Mouse (Mus musculus): ENCODE results near the gene Rassf3. TPM values are rescaled to one million over a fixed set of nuclear protein-coding genes. Genes with fewer than 3 reads are reported as not detected.

Rassf3 gene
- polyA plus RNA-seq, 1 experiment from 2014 or later, result 16.4 TPM

GRCm38 (mm10) chr10:121391901-121392300 lies 84.2 kb downstream of the Rassf3 start:
- Histone ChIP-seq H3K27ac (ENCODE audit: low read depth) (no peak overlapping the region), H3K27me3 (ENCODE audit: insufficient read depth, low read length) (no peaks in the 10 kb centered on the region), H3K4me1 (ENCODE audit: insufficient read depth) (no peaks in the 10 kb centered on the region), H3K9me3 (ENCODE audit: low read length) (no peaks in the 10 kb centered on the region), H3K4me3 (ENCODE audit: low read depth, low read length) (no peak overlapping the region), H3K9ac (replicated peaks) (no peak overlapping the region), H3K4me2 (ENCODE audit: low read depth, low read length) (no peak overlapping the region), H3K36me3 (replicated peaks; ENCODE audit: insufficient read depth, low read length) (peaks cover 78% of the 10 kb centered on the region)
- DNase-seq (no peak), ATAC-seq (no peak)
- 92% methylated on average over 8 of the region's 8 CpGs for WGBS (ENCODE audit: insufficient replicate concordance)
- TF ChIP-seq CTCF (IDR thresholded peaks at IDR 0.05; ENCODE audit: low read depth) (no peak), EP300 (IDR thresholded peaks at IDR 0.05; ENCODE audit: low read depth) (no peak)

GRCm38 (mm10) chr10:121390602-121391001 lies 85.5 kb downstream of the Rassf3 start:
- Histone ChIP-seq H3K9me3 (ENCODE audit: low read length) (no peaks in the 10 kb centered on the region), H3K27me3 (ENCODE audit: insufficient read depth, low read length) (no peaks in the 10 kb centered on the region), H3K9ac (replicated peaks) (no peak overlapping the region), H3K36me3 (replicated peaks; ENCODE audit: insufficient read depth, low read length) (peaks cover 74% of the 10 kb centered on the region), H3K4me1 (ENCODE audit: insufficient read depth) (no peaks in the 10 kb centered on the region), H3K4me3 (ENCODE audit: low read depth, low read length) (no peak overlapping the region), H3K27ac (ENCODE audit: low read depth) (no peak overlapping the region), H3K4me2 (ENCODE audit: low read depth, low read length) (no peak overlapping the region)
- DNase-seq, result no peak
- ATAC-seq, result no peak
- TF ChIP-seq EP300 (IDR thresholded peaks at IDR 0.05; ENCODE audit: low read depth) (no peak), CTCF (IDR thresholded peaks at IDR 0.05; ENCODE audit: low read depth) (no peak)
- WGBS (ENCODE audit: insufficient replicate concordance), result 81% methylated on average over 10 of the region's 10 CpGs

GRCm38 (mm10) chr10:121386347-121386746 lies 89.8 kb downstream of the Rassf3 start:
- no peaks in the 10 kb centered on the region for H3K9me3 ChIP-seq (ENCODE audit: low read length)
- WGBS (ENCODE audit: insufficient replicate concordance), result 73% methylated on average over 9 of the region's 9 CpGs
- TF ChIP-seq CTCF (IDR thresholded peaks at IDR 0.05; ENCODE audit: low read depth) (no peak), EP300 (IDR thresholded peaks at IDR 0.05; ENCODE audit: low read depth) (no peak)
- ATAC-seq, result no peak
- no peak overlapping the region for H3K4me3 ChIP-seq (ENCODE audit: low read depth, low read length)
- no peak overlapping the region for H3K4me2 ChIP-seq (ENCODE audit: low read depth, low read length)
- no peaks in the 10 kb centered on the region for H3K27me3 ChIP-seq (ENCODE audit: insufficient read depth, low read length)
- H3K9ac ChIP-seq (replicated peaks), result no peak overlapping the region
- H3K27ac ChIP-seq (ENCODE audit: low read depth), result no peak overlapping the region
- H3K4me1 ChIP-seq (ENCODE audit: insufficient read depth), result no peaks in the 10 kb centered on the region
- no peak for DNase-seq
- H3K36me3 ChIP-seq (replicated peaks; ENCODE audit: insufficient read depth, low read length), result peaks cover 63% of the 10 kb centered on the region

GRCm38 (mm10) chr10:121385695-121386094 lies 90.5 kb downstream of the Rassf3 start:
- no peak for ATAC-seq
- WGBS (ENCODE audit: insufficient replicate concordance), result 87% methylated on average over 6 of the region's 6 CpGs

GRCm38 (mm10) chr10:121384710-121385109 lies 91.4 kb downstream of the Rassf3 start:
- no peak overlapping the region for H3K4me3 ChIP-seq (ENCODE audit: low read depth, low read length)
- no peaks in the 10 kb centered on the region for H3K27me3 ChIP-seq (ENCODE audit: insufficient read depth, low read length)
- peaks cover 64% of the 10 kb centered on the region for H3K36me3 ChIP-seq (replicated peaks; ENCODE audit: insufficient read depth, low read length)
- no peaks in the 10 kb centered on the region for H3K4me1 ChIP-seq (ENCODE audit: insufficient read depth)
- H3K9ac ChIP-seq (replicated peaks), result no peak overlapping the region
- ATAC-seq, result no peak
- 83% methylated on average over 13 of the region's 13 CpGs for WGBS (ENCODE audit: insufficient replicate concordance)
- TF ChIP-seq EP300 (IDR thresholded peaks at IDR 0.05; ENCODE audit: low read depth) (no peak), CTCF (IDR thresholded peaks at IDR 0.05; ENCODE audit: low read depth) (no peak)
- no peaks in the 10 kb centered on the region for H3K9me3 ChIP-seq (ENCODE audit: low read length)
- no peak overlapping the region for H3K27ac ChIP-seq (ENCODE audit: low read depth)
- DNase-seq, result no peak
- no peak overlapping the region for H3K4me2 ChIP-seq (ENCODE audit: low read depth, low read length)

More at GRCm38 (mm10) chr10:121385695-121386094, 90.5 kb downstream of the Rassf3 start:
- H3K27ac ChIP-seq (ENCODE audit: low read depth), result no peak overlapping the region
- no peak overlapping the region for H3K9ac ChIP-seq (replicated peaks)
- DNase-seq, result no peak
- no peak overlapping the region for H3K4me2 ChIP-seq (ENCODE audit: low read depth, low read length)
- no peak overlapping the region for H3K4me3 ChIP-seq (ENCODE audit: low read depth, low read length)
- no peaks in the 10 kb centered on the region for H3K27me3 ChIP-seq (ENCODE audit: insufficient read depth, low read length)
- no peaks in the 10 kb centered on the region for H3K9me3 ChIP-seq (ENCODE audit: low read length)
- H3K4me1 ChIP-seq (ENCODE audit: insufficient read depth), result no peaks in the 10 kb centered on the region
- H3K36me3 ChIP-seq (replicated peaks; ENCODE audit: insufficient read depth, low read length), result peaks cover 62% of the 10 kb centered on the region
- TF ChIP-seq CTCF (IDR thresholded peaks at IDR 0.05; ENCODE audit: low read depth) (no peak), EP300 (IDR thresholded peaks at IDR 0.05; ENCODE audit: low read depth) (no peak)

GRCm38 (mm10) chr10:121381280-121381679 lies 94.9 kb downstream of the Rassf3 start:
- Histone ChIP-seq H3K36me3 (replicated peaks; ENCODE audit: insufficient read depth, low read length) (peaks cover 68% of the 10 kb centered on the region), H3K27ac (ENCODE audit: low read depth) (no peak overlapping the region), H3K4me1 (ENCODE audit: insufficient read depth) (no peaks in the 10 kb centered on the region), H3K9ac (replicated peaks) (no peak overlapping the region), H3K4me2 (ENCODE audit: low read depth, low read length) (no peak overlapping the region), H3K27me3 (ENCODE audit: insufficient read depth, low read length) (no peaks in the 10 kb centered on the region), H3K4me3 (ENCODE audit: low read depth, low read length) (no peak overlapping the region), H3K9me3 (ENCODE audit: low read length) (no peaks in the 10 kb centered on the region)
- TF ChIP-seq CTCF (IDR thresholded peaks at IDR 0.05; ENCODE audit: low read depth) (no peak), EP300 (IDR thresholded peaks at IDR 0.05; ENCODE audit: low read depth) (no peak)
- ATAC-seq (no peak), DNase-seq (no peak)
- WGBS (ENCODE audit: insufficient replicate concordance), result 87% methylated on average over 18 of the region's 18 CpGs

GRCm38 (mm10) chr10:121379387-121379786 lies 96.8 kb downstream of the Rassf3 start:
- H3K4me2 ChIP-seq (ENCODE audit: low read depth, low read length), result no peak overlapping the region
- H3K9ac ChIP-seq (replicated peaks), result no peak overlapping the region
- H3K36me3 ChIP-seq (replicated peaks; ENCODE audit: insufficient read depth, low read length), result peaks cover 66% of the 10 kb centered on the region
- no peak overlapping the region for H3K27ac ChIP-seq (ENCODE audit: low read depth)
- no peaks in the 10 kb centered on the region for H3K9me3 ChIP-seq (ENCODE audit: low read length)
- WGBS (ENCODE audit: insufficient replicate concordance), result 99% methylated on average over 3 of the region's 3 CpGs
- no peak for ATAC-seq
- no peaks in the 10 kb centered on the region for H3K27me3 ChIP-seq (ENCODE audit: insufficient read depth, low read length)
- DNase-seq, result no peak
- TF ChIP-seq EP300 (IDR thresholded peaks at IDR 0.05; ENCODE audit: low read depth) (no peak), CTCF (IDR thresholded peaks at IDR 0.05; ENCODE audit: low read depth) (peak; percentile 37; the same call in 1 of the 2 replicates)
- H3K4me3 ChIP-seq (ENCODE audit: low read depth, low read length), result no peak overlapping the region
- peaks cover 8% of the 10 kb centered on the region; the same call in 1 of the 2 replicates for H3K4me1 ChIP-seq (ENCODE audit: insufficient read depth)
